Mouse (Mus musculus) intestine, postnatal 0 days (tissue): ENCODE data around the gene P2rx7. TPM values are rescaled to one million over a fixed set of nuclear protein-coding genes. Genes with fewer than 3 reads are reported as not detected.
"Not testable (repeated sequence)": the region's sequence is repeated elsewhere in the genome, so short reads cannot be mapped to it uniquely, and the experiment has no call there.

Source experiments
- ATAC-seq: fragments of 200-750 bp; cut with Nextera tagmentation; 2 replicates; pipeline ENCODE4 v1.8.0; 2017; ENCODE audit warnings: mild to moderate bottlenecking, moderate TSS enrichment, moderate library complexity
- H3K27ac ChIP-seq: fragments of 300-500 bp; sonication (generic); 2 replicates; pipeline ENCODE4 v1.5.1; 2014; ENCODE audit warnings: mild to moderate bottlenecking, low read depth, low read length, moderate library complexity
- H3K27me3 ChIP-seq: fragments of 300-500 bp; sonication (generic); replicated peaks from 2 replicates; pipeline ENCODE4 v1.6.1; 2014; ENCODE audit warnings: low read length, mixed read lengths; ENCODE audit not compliant: control insufficient read depth, insufficient read depth
- H3K36me3 ChIP-seq: fragments of 300-500 bp; sonication (generic); 2 replicates; pipeline ENCODE4 v1.6.1; 2014; ENCODE audit warnings: mild to moderate bottlenecking, moderate library complexity; ENCODE audit not compliant: control insufficient read depth, insufficient read depth
- H3K4me1 ChIP-seq: fragments of 300-500 bp; sonication (generic); replicated peaks from 2 replicates; pipeline ENCODE4 v1.6.1; 2014; ENCODE audit warnings: antibody characterized with exemption, low read length, mixed read lengths; ENCODE audit not compliant: control insufficient read depth, insufficient read depth
- H3K4me2 ChIP-seq: fragments of 300-500 bp; sonication (generic); replicated peaks from 2 replicates; pipeline ENCODE4 v1.6.1; 2014; ENCODE audit warnings: low read depth, mild to moderate bottlenecking, moderate library complexity
- H3K4me3 ChIP-seq: fragments of 300-500 bp; sonication (generic); 2 replicates; pipeline ENCODE4 v1.5.1; 2014; ENCODE audit warnings: low read depth, low read length
- H3K9ac ChIP-seq: fragments of 300-500 bp; sonication (generic); 2 replicates; pipeline ENCODE4 v1.6.1; 2014; ENCODE audit warnings: mild to moderate bottlenecking, low read depth, low read length
- H3K9me3 ChIP-seq: fragments of 300-500 bp; sonication (generic); 2 replicates; pipeline ENCODE4 v1.6.1; 2016; ENCODE audit warnings: mixed run types; ENCODE audit not compliant: control insufficient read depth
- CTCF ChIP-seq: sonication (generic); IDR thresholded peaks from 2 replicates; pipeline ENCODE4 v1.5.1; 2016; ENCODE audit warnings: low read depth, mild to moderate bottlenecking, control low read depth, antibody characterized with exemption, moderate library complexity
- whole genome bisulfite sequencing: fragments of 180-500 bp; shearing (Covaris S2); extraction: QIAGEN DNeasy Blood & Tissue Kit; methylation state at CpG from one replicate; pipeline ENCODE4 v1.1.7; 2014; 5-methylcytosine and 5-hydroxymethylcytosine counted together
- polyA plus RNA-seq: library from polyadenylated mRNA; unstranded; fragments of >200 nt; fragmentation: Nextera tagmentation; extraction: Ambion mirVana; gene quantifications from 2 replicates; pipeline ENCODE4 v1.2.1, GENCODE M21; 2015

P2rx7 gene
- polyA plus RNA-seq, 1 experiment from 2014 or later: 1.6 TPM

- Histone ChIP-seq H3K4me3 (no peak overlapping the region), H3K4me1 (no peaks in the 10 kb centered on the region), H3K27ac (no peak overlapping the region), H3K9ac (no peak overlapping the region), H3K4me2 (no peak overlapping the region), H3K36me3 (no peaks in the 10 kb centered on the region), H3K9me3 (no peaks in the 10 kb centered on the region), H3K27me3 (no peaks in the 10 kb centered on the region)
- ATAC-seq: no peak; the same call in 1 of the 2 replicates
- TF ChIP-seq CTCF: 0 out of 2 replicates have a peak, but pooled peaks have one; percentile 2
- WGBS: 54% methylated on average over 12 of the region's 12 CpGs
Observed at GRCm38 (mm10) chr5:122656808-122657207, 13.1 kb downstream of the P2rx7 start.

- TF ChIP-seq CTCF: no peak
- ATAC-seq: peak; percentile 82
- H3K9ac ChIP-seq: no peak overlapping the region
- H3K9me3 ChIP-seq: no peaks in the 10 kb centered on the region
- H3K4me2 ChIP-seq: no peak overlapping the region
- WGBS: 66% methylated on average over 6 of the region's 6 CpGs
- no peak overlapping the region for H3K4me3 ChIP-seq
- H3K36me3 ChIP-seq: no peaks in the 10 kb centered on the region; the same call in 1 of the 2 replicates
- no peaks in the 10 kb centered on the region for H3K27me3 ChIP-seq
- H3K4me1 ChIP-seq: no peaks in the 10 kb centered on the region
- no peak overlapping the region for H3K27ac ChIP-seq
Observed at GRCm38 (mm10) chr5:122662501-122662900, 18.8 kb downstream of the P2rx7 start.

- WGBS: 49% methylated on average over 5 of the region's 5 CpGs
- no peak overlapping the region for H3K27ac ChIP-seq
- TF ChIP-seq CTCF: no peak
- H3K4me3 ChIP-seq: no peak overlapping the region
- H3K27me3 ChIP-seq: no peaks in the 10 kb centered on the region
- no peak overlapping the region for H3K9ac ChIP-seq
- no peaks in the 10 kb centered on the region for H3K4me1 ChIP-seq
- no peak overlapping the region for H3K4me2 ChIP-seq
- H3K9me3 ChIP-seq: no peaks in the 10 kb centered on the region
- no peaks in the 10 kb centered on the region; the same call in 1 of the 2 replicates for H3K36me3 ChIP-seq
- ATAC-seq: no peak
Observed at GRCm38 (mm10) chr5:122665036-122665435, 21.3 kb downstream of the P2rx7 start.

GRCm38 (mm10) chr5:122668981-122669897 is 25.5 kb downstream of the P2rx7 start:
- Histone ChIP-seq H3K36me3 (no peaks in the 10 kb centered on the region; the same call in 1 of the 2 replicates), H3K4me3 (no peak overlapping the region), H3K4me1 (no peaks in the 10 kb centered on the region), H3K27ac (no peak overlapping the region), H3K9me3 (no peaks in the 10 kb centered on the region), H3K9ac (no peak overlapping the region), H3K27me3 (no peaks in the 10 kb centered on the region), H3K4me2 (no peak overlapping the region)
- TF ChIP-seq CTCF: no peak
- 69% methylated on average over 15 of the region's 15 CpGs for WGBS
- no peak for ATAC-seq

- H3K4me3 ChIP-seq, H3K9me3 ChIP-seq, H3K9ac ChIP-seq, H3K4me2 ChIP-seq, H3K27me3 ChIP-seq, H3K27ac ChIP-seq, H3K36me3 ChIP-seq, ATAC-seq, H3K4me1 ChIP-seq: not testable (repeated sequence)
- TF ChIP-seq CTCF: peak; percentile 42
- 83% methylated on average over 7 of the region's 7 CpGs for WGBS
Observed at GRCm38 (mm10) chr5:122671641-122672040, 27.9 kb downstream of the P2rx7 start.

- Histone ChIP-seq H3K27ac (no peak overlapping the region), H3K27me3 (no peaks in the 10 kb centered on the region), H3K4me1 (no peaks in the 10 kb centered on the region), H3K4me2 (no peak overlapping the region), H3K4me3 (no peak overlapping the region), H3K9ac (no peak overlapping the region), H3K9me3 (no peaks in the 10 kb centered on the region), H3K36me3 (no peaks in the 10 kb centered on the region)
- 86% methylated on average over 5 of the region's 5 CpGs for WGBS
- TF ChIP-seq CTCF: no peak
- no peak for ATAC-seq
Observed at GRCm38 (mm10) chr5:122672298-122672697, 28.6 kb downstream of the P2rx7 start.
